Mouse (Mus musculus) induced T-regulatory cell, adult 2 months (primary cell): ENCODE results near the gene Sv2b.

ENCODE experiments used
- DNase-seq: peaks from one replicate; pipeline ENCODE4 v3.0.0-alpha.2; 2012; ENCODE audit warnings: low read depth

Sv2b gene

GRCm38 (mm10) chr7:75292246-75292645, 16.8 kb downstream of the Sv2b start:
- no peak for DNase-seq

- DNase-seq, result no peak
These were observed 18.5 kb downstream of the Sv2b start for GRCm38 (mm10) chr7:75290554-75290953.

- no peak for DNase-seq
These were observed 21.8 kb downstream of the Sv2b start for GRCm38 (mm10) chr7:75287237-75287636.

- DNase-seq, result peak; percentile 7
These were observed 26.1 kb downstream of the Sv2b start for GRCm38 (mm10) chr7:75282951-75283350.

- DNase-seq, result no peak
These were observed 26.9 kb downstream of the Sv2b start for GRCm38 (mm10) chr7:75282080-75282650.

- no peak for DNase-seq
These were observed 28.0 kb downstream of the Sv2b start for GRCm38 (mm10) chr7:75281106-75281505.

- no peak for DNase-seq
These were observed 31.2 kb downstream of the Sv2b start for GRCm38 (mm10) chr7:75277847-75278246.

GRCm38 (mm10) chr7:75276739-75277138, 32.3 kb downstream of the Sv2b start:
- DNase-seq, result no peak

- no peak for DNase-seq
These were observed 34.5 kb downstream of the Sv2b start for GRCm38 (mm10) chr7:75274518-75274917.

- no peak for DNase-seq
These were observed 35.4 kb downstream of the Sv2b start for GRCm38 (mm10) chr7:75273633-75274032.

- no peak for DNase-seq
These were observed 37.1 kb downstream of the Sv2b start for GRCm38 (mm10) chr7:75271921-75272381.

- DNase-seq, result no peak
These were observed 37.8 kb downstream of the Sv2b start for GRCm38 (mm10) chr7:75271306-75271705.

- DNase-seq, result no peak
These were observed 41.8 kb downstream of the Sv2b start for GRCm38 (mm10) chr7:75267236-75267635.

GRCm38 (mm10) chr7:75265241-75265640, 43.8 kb downstream of the Sv2b start:
- DNase-seq, result no peak

GRCm38 (mm10) chr7:75259945-75260344, 49.1 kb downstream of the Sv2b start:
- DNase-seq, result no peak

GRCm38 (mm10) chr7:75253611-75254250, 55.3 kb downstream of the Sv2b start:
- DNase-seq, result no peak

- no peak for DNase-seq
These were observed 68.1 kb downstream of the Sv2b start for GRCm38 (mm10) chr7:75240754-75241507.

GRCm38 (mm10) chr7:75236386-75236785, 72.7 kb downstream of the Sv2b start:
- no peak for DNase-seq

- no peak for DNase-seq
These were observed 84.9 kb downstream of the Sv2b start for GRCm38 (mm10) chr7:75224206-75224605.

GRCm38 (mm10) chr7:75222704-75223431, 86.2 kb downstream of the Sv2b start:
- no peak for DNase-seq

- DNase-seq, result no peak
These were observed 88.3 kb downstream of the Sv2b start for GRCm38 (mm10) chr7:75220786-75221185.

- no peak for DNase-seq
These were observed 88.8 kb downstream of the Sv2b start for GRCm38 (mm10) chr7:75220296-75220695.

GRCm38 (mm10) chr7:75216180-75216579, 92.9 kb downstream of the Sv2b start:
- no peak for DNase-seq
